Mouse (Mus musculus): Measurements from ENCODE around the gene Stk25.

Stk25 gene

DNA sequence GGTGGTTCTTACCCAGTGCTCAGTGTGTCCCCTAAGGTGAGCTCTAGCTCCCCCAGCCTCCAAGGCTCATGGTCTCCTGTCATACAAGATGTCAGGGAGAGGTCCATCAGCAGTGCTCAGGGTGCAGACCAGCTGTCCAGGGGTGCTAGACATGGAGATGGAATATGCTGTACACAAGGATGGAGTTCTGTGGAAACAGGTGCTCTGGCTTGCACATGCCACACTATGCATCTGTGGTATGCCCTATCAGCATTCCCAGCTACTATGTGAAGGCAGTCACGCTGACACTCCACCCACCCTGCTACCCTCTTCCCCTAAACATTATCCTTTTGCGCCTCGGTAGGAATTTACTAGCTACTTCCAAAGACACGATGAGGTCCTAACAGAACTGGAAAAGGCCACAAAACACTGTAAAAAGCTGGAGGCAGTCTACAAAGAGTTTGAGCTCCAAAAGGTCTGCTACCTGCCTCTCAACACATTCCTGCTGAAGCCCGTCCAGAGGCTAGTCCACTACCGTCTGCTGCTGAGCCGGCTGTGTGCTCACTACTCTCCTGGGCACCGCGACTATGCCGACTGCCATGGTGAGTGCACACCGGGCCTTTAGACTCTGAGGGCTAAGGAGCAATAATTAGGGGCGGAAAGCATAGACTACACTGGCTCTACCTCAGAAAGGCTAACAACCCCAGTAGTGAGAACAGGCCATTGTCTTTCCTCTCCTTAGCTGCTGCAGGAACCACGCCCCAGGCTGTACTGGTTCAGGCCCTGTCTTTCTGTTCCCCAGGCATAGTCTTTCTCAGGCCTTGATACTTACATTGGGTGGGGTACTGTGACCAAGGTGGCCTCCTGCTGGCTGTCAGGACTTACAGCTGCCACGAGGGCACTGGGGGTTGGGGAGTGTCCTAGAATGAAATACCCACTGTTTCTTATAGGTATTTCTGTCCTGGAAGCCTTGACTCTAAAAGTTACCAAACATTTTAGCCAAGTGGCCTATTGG lies 51.1 kb downstream of the Stk25 start:
- no peak for DNase-seq (ENCODE audit: low spot score)

DNA sequence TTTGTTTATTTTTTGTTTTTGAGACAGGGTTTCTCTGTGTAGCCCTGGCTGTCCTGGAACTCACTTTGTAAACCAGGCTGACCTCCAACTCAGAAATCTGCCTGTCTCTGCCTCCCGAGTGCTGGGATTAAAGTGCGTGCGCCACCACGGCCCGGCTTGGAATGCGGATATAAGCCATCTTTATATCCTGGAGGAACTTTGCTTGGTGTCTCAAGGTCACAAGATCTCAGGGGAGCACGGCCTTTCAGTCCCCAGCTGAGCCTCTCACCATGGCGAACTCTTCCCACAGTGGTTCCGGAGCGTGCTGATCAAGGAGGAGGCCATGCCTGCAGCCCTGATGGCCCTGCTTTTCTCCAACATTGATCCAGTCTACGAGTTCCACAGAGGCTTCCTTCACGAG lies 54.5 kb downstream of the Stk25 start:
- DNase-seq (ENCODE audit: low spot score) = no peak

DNA sequence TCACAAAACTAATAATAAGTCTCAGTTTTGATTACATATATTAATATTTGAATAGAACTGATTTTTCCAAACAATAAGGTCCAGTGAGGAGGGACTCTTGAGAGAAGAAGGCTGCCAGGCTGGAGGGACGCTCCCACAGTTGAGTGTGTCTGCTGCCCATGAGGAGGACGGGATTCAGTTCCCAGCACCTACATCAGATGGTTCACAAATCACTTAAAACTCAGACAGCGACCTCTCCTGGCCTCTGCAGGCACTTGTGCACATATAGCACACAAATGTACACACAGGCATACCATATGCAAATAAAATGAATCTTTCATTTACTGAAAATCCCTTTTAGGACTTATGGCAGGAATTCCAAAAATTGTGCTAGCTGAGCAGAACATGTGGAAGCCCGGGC lies 55.5 kb downstream of the Stk25 start:
- DNase-seq (ENCODE audit: low spot score) = no peak

DNA sequence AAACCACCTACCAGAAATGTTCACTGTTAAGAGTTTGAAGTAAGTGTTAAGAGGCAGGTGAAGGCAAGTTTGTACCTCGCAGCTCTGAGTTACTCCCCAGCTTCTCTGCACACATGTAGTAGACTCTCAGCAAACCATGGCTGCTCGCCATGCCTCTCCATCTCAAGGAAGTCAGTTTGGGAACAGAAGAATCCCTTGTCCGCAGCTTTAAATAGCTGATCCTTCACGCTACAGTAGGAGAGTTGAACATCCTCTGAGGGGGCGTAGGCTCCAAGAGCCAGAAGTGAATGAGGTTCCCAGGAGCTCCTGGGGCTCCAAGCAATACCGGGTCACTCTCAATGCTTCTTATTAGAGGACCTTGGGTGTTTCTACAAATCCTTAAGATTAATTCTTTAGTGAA lies 62.5 kb downstream of the Stk25 start:
- DNase-seq (ENCODE audit: low spot score) = no peak

DNA sequence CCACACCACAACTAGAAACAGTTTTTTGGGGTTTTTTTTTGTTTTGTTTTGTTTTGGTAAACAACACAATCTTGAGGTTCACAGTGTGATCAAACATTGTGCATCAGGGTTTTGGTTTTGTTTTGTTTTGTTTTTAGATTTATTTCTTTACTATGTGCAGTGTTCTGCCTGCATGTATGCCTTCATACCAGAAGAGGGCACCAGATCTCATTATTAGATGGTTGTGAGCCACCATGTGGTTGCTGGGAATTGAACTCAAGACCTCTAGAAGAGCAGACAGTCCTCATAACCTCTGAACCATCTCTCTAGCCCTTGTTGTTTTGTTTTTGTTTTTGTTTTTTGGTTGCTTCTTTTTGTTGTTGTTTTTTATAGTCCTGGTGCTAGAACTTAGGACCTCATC lies 64.5 kb downstream of the Stk25 start:
- DNase-seq (ENCODE audit: low spot score) = no peak

DNA sequence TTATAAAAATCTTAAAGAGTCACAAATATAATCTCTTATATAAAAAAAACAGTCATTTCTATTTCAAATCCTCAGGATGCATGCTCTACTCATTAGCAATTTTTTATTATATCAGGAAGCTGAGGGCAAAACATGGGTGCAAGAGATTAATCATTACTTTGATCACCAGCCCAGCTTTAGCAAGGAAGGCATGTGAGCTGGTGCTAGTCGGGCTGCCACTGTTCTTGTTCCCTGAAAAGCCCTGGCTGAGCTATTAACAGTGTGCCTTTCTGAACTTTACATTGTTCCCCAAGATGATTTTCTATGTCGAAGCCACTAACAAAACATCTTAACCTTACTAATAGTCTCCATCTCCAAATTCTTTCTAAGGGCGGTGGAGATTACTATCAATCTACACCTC lies 70.1 kb downstream of the Stk25 start:
- DNase-seq (ENCODE audit: low spot score) = no peak

DNA sequence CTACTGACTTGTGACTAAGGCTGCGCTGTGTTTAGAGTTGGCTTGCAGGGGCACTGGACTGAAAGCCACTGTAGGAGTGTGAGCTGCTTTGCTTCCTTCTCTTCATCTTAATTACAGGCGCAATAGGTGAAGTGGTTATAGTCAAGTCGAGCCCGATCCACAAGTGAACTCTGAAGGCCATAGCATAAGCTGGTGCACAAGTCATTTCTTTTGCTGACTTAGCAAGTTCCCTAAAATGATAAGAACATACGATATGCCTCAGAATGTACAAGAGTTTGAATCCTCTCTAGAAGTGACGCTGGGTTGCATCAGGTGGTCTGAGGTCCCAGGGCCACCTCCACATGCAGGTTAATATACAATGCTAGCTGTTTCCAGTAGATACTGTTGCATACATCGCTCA lies 76.9 kb downstream of the Stk25 start:
- DNase-seq (ENCODE audit: low spot score) = no peak

DNA sequence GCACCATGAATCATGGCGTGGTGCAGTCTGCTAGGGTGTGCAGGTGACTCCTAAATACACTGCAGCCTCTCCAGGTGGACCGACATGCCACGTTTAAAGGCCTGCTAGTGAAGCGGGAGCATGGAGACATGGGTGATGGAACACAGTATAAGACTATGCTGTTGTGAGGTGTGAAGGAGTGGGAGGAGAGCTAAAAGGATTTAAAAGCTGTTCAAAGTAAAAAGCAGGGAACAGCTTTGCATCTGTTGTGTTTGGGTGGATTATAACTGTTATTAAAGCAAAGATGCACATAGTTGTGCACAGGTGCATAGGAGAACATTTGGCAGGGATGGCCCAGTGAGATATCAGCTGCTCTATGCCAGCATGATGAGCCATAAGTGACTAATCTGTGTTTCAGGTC lies 80.6 kb downstream of the Stk25 start:
- no peak for DNase-seq (ENCODE audit: low spot score)

DNA sequence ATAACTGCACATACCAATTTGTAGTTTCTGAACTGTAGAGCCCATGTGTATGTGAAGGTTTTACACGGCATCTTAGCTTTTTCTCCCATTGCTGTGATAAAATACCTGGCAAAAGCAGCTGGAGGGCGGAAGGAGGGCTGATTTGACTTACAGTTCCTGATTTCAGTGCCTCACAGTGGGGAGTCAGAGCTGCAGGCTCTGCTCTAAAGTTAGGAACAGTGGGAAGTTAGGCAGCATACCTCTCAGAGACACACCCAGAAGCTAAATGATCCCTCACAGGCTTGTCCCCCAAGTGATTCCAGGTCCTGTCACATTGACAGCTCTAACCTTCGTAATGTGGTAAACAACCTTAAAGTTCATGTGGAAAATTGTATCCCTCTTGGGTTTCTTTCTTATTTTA lies 81.4 kb downstream of the Stk25 start:
- no peak for DNase-seq (ENCODE audit: low spot score)
